Mouse (Mus musculus) embryo, embryonic 9.5 days (tissue): ENCODE results near the gene Slc25a34.

Experiments used
- DNase-seq: peaks from one replicate; pipeline ENCODE4 v3.0.0-alpha.2; 2017; ENCODE audit errors: extremely low spot score

Slc25a34 gene

GRCm38 (mm10) chr4:141643118-141643855 is 19.7 kb upstream of the Slc25a34 start:
- DNase-seq: no peak

- no peak for DNase-seq
Observed at GRCm38 (mm10) chr4:141641961-141642811, 18.6 kb upstream of the Slc25a34 start.

- no peak for DNase-seq
Observed at GRCm38 (mm10) chr4:141641353-141641771, 17.7 kb upstream of the Slc25a34 start.

GRCm38 (mm10) chr4:141639474-141639873 is 15.9 kb upstream of the Slc25a34 start:
- no peak for DNase-seq

GRCm38 (mm10) chr4:141636693-141637092 is 13.1 kb upstream of the Slc25a34 start:
- DNase-seq: no peak

GRCm38 (mm10) chr4:141635991-141636390 is 12.4 kb upstream of the Slc25a34 start:
- peak; percentile 33 for DNase-seq

- no peak for DNase-seq
Observed at GRCm38 (mm10) chr4:141632111-141632873, 8.7 kb upstream of the Slc25a34 start.

- DNase-seq: no peak
Observed at GRCm38 (mm10) chr4:141631250-141631649, 7.6 kb upstream of the Slc25a34 start.

GRCm38 (mm10) chr4:141630021-141630420 is 6.4 kb upstream of the Slc25a34 start:
- no peak for DNase-seq

- no peak for DNase-seq
Observed at GRCm38 (mm10) chr4:141628661-141629060, 5.0 kb upstream of the Slc25a34 start.

GRCm38 (mm10) chr4:141627502-141627901 is 3.9 kb upstream of the Slc25a34 start:
- DNase-seq: no peak

GRCm38 (mm10) chr4:141625774-141626550 is 2.3 kb upstream of the Slc25a34 start:
- no peak for DNase-seq

- no peak for DNase-seq
Observed at GRCm38 (mm10) chr4:141624983-141625773, 1.6 kb upstream of the Slc25a34 start.

- DNase-seq: no peak
Observed at GRCm38 (mm10) chr4:141624134-141624533, 513 bp upstream of the Slc25a34 start.

- DNase-seq: no peak
Observed at GRCm38 (mm10) chr4:141623037-141623436, 584 bp downstream of the Slc25a34 start.

- DNase-seq: no peak
Observed at GRCm38 (mm10) chr4:141622580-141622979, 1.0 kb downstream of the Slc25a34 start.

GRCm38 (mm10) chr4:141622091-141622490 is 1.5 kb downstream of the Slc25a34 start:
- no peak for DNase-seq

GRCm38 (mm10) chr4:141621297-141621696 is 2.3 kb downstream of the Slc25a34 start:
- no peak for DNase-seq

- no peak for DNase-seq
Observed at GRCm38 (mm10) chr4:141619299-141619883, 4.2 kb downstream of the Slc25a34 start.
